Mouse (Mus musculus) limb, embryonic 10.5 days (tissue): ENCODE measurements around the gene Tmub1. TPM values are rescaled to one million over a fixed set of nuclear protein-coding genes. Genes with fewer than 3 reads are reported as not detected.
A peak's percentile ranks its signal among the peaks of the same experiment; 100 is the strongest.

ENCODE experiments used
- DNase-seq: peaks from one replicate; pipeline ENCODE4 v3.0.0-alpha.2; 2017; ENCODE audit warnings: low spot score
- H3K27ac ChIP-seq: fragments of 300-500 bp; sonication (generic); 2 replicates; pipeline ENCODE4 v1.5.1; 2016; ENCODE audit warnings: mild to moderate bottlenecking
- H3K27me3 ChIP-seq: fragments of 300-500 bp; sonication (generic); 2 replicates; pipeline ENCODE4 v1.6.1; 2016; ENCODE audit warnings: low read depth, mild to moderate bottlenecking; ENCODE audit not compliant: poor library complexity, severe bottlenecking
- H3K36me3 ChIP-seq: fragments of 300-500 bp; sonication (generic); 2 replicates; pipeline ENCODE4 v1.6.1; 2016; ENCODE audit warnings: mild to moderate bottlenecking, moderate library complexity
- H3K4me1 ChIP-seq: fragments of 300-500 bp; sonication (generic); 2 replicates; pipeline ENCODE4 v1.6.1; 2016
- H3K4me3 ChIP-seq: fragments of 300-500 bp; sonication (generic); 2 replicates; pipeline ENCODE4 v1.5.1; 2016; ENCODE audit warnings: mild to moderate bottlenecking, moderate library complexity
- H3K9me3 ChIP-seq: fragments of 300-500 bp; sonication (generic); replicated peaks from 2 replicates; pipeline ENCODE4 v1.6.1; 2016; ENCODE audit warnings: mild to moderate bottlenecking
- WGBS: fragments of 180-500 bp; shearing (Covaris S2); methylation state at CpG from one replicate; pipeline ENCODE4 v1.1.7; 2016; 5-methylcytosine and 5-hydroxymethylcytosine counted together
- polyA plus RNA-seq: library from polyadenylated mRNA; unstranded; fragments of >200 nt; fragmentation: Nextera tagmentation; extraction: Ambion mirVana; gene quantifications from 2 replicates; pipeline ENCODE4 v1.2.1, GENCODE M21; 2016

Gene Tmub1
- polyA plus RNA-seq, 1 experiment from 2014 or later: 24.2 TPM

GRCm38 (mm10) chr5:24452030-24452690 is 4.5 kb upstream of the Tmub1 start, which contains the start of gene Agap3:
Agap3 (plus strand) TSS chr5:24452177.
- Histone ChIP-seq H3K27ac (peak within 1 kb of the TSS; percentile 97), H3K4me1 (peaks cover 60% of the 10 kb centered on the region), H3K9me3 (no peaks in the 10 kb centered on the region), H3K27me3 (no peaks in the 10 kb centered on the region; the same call in 1 of the 2 replicates), H3K36me3 (peaks cover 27% of the 10 kb centered on the region), H3K4me3 (peak within 1 kb of the TSS; percentile 86)
- under 1% methylated on average over 70 of the region's 85 CpGs for WGBS
- DNase-seq: no peak

DNA sequence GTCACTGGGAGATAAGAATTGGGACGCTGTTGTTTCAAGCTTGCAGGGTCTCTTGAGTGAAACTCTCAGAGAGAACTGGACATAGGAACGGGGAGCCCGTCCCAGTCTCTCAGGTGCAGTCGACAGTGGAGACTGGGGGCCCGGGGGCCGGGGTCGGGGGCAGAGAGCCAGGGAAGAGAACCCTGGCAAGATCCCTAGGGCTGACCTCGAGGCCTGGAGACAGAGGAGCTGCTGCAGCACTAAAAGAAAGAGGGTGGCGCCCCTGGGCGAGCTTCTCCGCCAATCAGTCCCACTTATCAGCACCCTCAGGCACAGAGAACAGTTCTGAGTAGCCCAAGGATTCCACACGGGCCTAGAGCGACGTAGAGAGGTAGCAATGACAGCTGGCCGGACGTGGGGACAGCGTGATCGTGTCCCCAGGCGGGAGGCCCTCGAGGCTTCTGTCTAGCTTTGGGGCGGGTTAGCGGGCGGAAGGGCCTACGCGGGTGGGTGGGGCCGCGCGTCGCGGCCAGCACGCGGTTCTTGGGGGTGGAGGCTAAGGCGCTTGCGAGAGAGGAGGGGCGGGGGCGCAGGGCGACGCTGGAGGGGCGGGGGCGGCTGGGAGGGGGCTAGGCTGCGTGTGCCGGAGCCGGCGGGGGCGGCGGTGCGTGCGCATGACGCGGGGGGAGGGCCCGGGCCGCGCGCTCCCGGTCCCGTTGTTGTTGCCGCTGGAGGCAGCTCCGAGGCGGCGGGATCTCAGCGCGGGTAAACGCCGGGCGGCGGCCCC is 3.8 kb upstream of the Tmub1 start:
- peak overlapping the region; percentile 97 for H3K27ac ChIP-seq
- H3K9me3 ChIP-seq: no peaks in the 10 kb centered on the region
- H3K4me1 ChIP-seq: peaks cover 68% of the 10 kb centered on the region
- H3K36me3 ChIP-seq: peaks cover 21% of the 10 kb centered on the region
- H3K27me3 ChIP-seq: no peaks in the 10 kb centered on the region; the same call in 1 of the 2 replicates
- peak; percentile 92 for DNase-seq
- 2% methylated on average over 62 of the region's 66 CpGs for WGBS
- peak overlapping the region; percentile 86 for H3K4me3 ChIP-seq

GRCm38 (mm10) chr5:24446630-24447029 is 1.0 kb downstream of the Tmub1 start:
- Histone ChIP-seq H3K4me1 (peaks cover 54% of the 10 kb centered on the region), H3K27me3 (no peaks in the 10 kb centered on the region; the same call in 1 of the 2 replicates), H3K27ac (no peak overlapping the region), H3K4me3 (peak overlapping the region; percentile 63; the same call in 1 of the 2 replicates), H3K36me3 (peaks cover 23% of the 10 kb centered on the region), H3K9me3 (no peaks in the 10 kb centered on the region)
- WGBS: 88% methylated on average over 7 of the region's 7 CpGs
- no peak for DNase-seq

- DNase-seq: no peak
- no peaks in the 10 kb centered on the region; the same call in 1 of the 2 replicates for H3K27me3 ChIP-seq
- WGBS: 58% methylated on average over 20 of the region's 20 CpGs
- H3K27ac ChIP-seq: peak overlapping the region; percentile 96
- H3K9me3 ChIP-seq: no peaks in the 10 kb centered on the region
- peak overlapping the region; percentile 91 for H3K4me3 ChIP-seq
- H3K36me3 ChIP-seq: peaks cover 34% of the 10 kb centered on the region
- peaks cover 45% of the 10 kb centered on the region for H3K4me1 ChIP-seq
Observed at GRCm38 (mm10) chr5:24445428-24446080, 2.1 kb downstream of the Tmub1 start.

DNA sequence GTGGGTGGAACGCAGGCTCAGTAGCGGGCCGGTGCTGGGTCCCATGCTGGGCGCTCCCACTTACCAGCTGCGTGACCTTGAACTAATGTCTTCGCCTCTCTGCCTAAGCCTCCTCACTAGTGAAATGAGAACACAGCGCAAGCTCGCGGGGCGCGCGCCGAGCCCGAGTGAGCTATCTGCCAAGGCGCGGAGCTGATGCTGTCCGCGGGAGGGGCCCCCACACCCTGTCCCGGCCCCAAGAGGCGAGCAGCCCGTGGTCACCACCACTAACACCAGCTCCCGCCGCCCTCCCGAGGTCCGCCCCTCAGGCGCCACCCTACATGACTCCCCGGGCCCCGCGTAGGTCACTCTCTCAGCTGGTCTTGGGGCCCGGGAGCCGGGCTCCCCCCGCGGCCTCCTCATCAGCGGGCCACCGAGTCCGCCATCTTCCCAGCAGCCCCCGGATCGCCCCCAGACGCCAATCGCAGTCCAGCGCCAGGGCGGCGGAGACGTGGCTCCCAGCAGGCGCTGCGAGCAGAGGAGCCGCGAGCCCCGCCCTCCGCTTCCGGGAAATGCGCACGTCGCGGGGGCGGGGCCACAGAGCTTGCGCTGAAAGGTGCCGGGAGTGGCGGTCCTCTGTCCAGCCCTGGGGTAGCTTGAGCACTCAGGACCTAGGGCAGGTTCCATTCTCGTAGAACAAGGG is 2.8 kb downstream of the Tmub1 start, which contains the start of gene Fastk:
Fastk (minus strand) TSS at position 542 of the 682 bp plus-strand sequence.
- Histone ChIP-seq H3K9me3 (no peaks in the 10 kb centered on the region), H3K27ac (peak within 1 kb of the TSS; percentile 96), H3K36me3 (peaks cover 41% of the 10 kb centered on the region), H3K4me3 (peak within 1 kb of the TSS; percentile 91), H3K27me3 (no peaks in the 10 kb centered on the region; the same call in 1 of the 2 replicates), H3K4me1 (peaks cover 45% of the 10 kb centered on the region)
- peak; percentile 96 for DNase-seq
- under 1% methylated on average over 60 of the region's 60 CpGs for WGBS

DNA sequence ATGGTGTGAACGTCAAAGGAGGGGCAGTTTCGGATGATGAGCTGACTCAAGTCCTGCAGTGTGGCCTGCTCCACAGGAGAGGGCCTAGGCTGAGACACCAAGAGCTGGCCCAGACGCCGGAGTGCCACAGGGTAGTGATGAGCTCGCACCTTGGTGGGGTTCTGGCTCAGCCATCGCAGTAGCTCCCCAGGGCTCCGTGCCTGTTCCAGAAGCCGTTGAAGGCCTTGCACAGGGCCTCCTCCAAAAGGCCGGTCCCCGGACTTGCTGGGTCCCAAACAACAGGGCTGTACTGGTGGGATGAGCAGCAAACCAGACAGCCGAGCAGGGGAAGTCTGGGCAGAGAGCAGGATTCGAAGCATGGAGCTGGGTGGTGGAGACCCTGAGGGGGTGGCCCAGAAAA is 3.7 kb downstream of the Tmub1 start:
- Histone ChIP-seq H3K36me3 (peaks cover 50% of the 10 kb centered on the region), H3K4me3 (peak overlapping the region; percentile 91), H3K27me3 (no peaks in the 10 kb centered on the region; the same call in 1 of the 2 replicates), H3K4me1 (peaks cover 45% of the 10 kb centered on the region), H3K9me3 (no peaks in the 10 kb centered on the region), H3K27ac (peak overlapping the region; percentile 96)
- DNase-seq: no peak
- 88% methylated on average over 12 of the region's 12 CpGs for WGBS

GRCm38 (mm10) chr5:24443204-24443603 is 4.5 kb downstream of the Tmub1 start:
- H3K36me3 ChIP-seq: peaks cover 58% of the 10 kb centered on the region
- H3K4me1 ChIP-seq: peaks cover 44% of the 10 kb centered on the region
- DNase-seq: no peak
- H3K27ac ChIP-seq: no peak overlapping the region
- H3K4me3 ChIP-seq: no peak overlapping the region
- H3K9me3 ChIP-seq: no peaks in the 10 kb centered on the region
- WGBS: 93% methylated on average over 7 of the region's 7 CpGs
- H3K27me3 ChIP-seq: no peaks in the 10 kb centered on the region

- DNase-seq: no peak
- Histone ChIP-seq H3K4me1 (peaks cover 33% of the 10 kb centered on the region), H3K4me3 (no peak overlapping the region), H3K27me3 (no peaks in the 10 kb centered on the region), H3K36me3 (peaks cover 68% of the 10 kb centered on the region), H3K9me3 (no peaks in the 10 kb centered on the region), H3K27ac (no peak overlapping the region)
- WGBS: 87% methylated on average over 9 of the region's 9 CpGs
Observed at GRCm38 (mm10) chr5:24442029-24442428, 5.6 kb downstream of the Tmub1 start.

DNA sequence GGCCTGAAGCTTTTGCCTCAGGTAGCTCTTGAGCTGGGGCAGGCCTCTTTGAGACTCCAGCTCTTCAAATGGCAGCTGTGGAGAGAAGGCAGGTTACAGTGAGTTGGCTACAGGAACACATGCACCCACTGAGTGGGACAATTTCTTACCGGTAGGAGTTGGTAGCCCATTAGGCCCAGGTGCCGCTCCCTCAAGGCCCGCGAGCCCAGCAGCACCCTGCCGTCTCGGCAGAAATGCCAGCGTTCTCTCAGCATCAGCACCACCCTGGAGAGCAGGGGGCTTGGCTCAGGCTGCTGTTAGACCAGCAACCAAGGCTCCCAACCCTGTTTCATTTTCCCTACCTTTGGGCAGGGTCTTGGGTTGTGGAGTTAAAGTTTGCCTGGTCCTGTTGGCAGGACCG is 6.5 kb downstream of the Tmub1 start:
- no peaks in the 10 kb centered on the region for H3K27me3 ChIP-seq
- H3K36me3 ChIP-seq: peaks cover 76% of the 10 kb centered on the region
- H3K9me3 ChIP-seq: no peaks in the 10 kb centered on the region
- 96% methylated on average over 8 of the region's 8 CpGs for WGBS
- no peak overlapping the region for H3K27ac ChIP-seq
- H3K4me3 ChIP-seq: no peak overlapping the region
- H3K4me1 ChIP-seq: peaks cover 25% of the 10 kb centered on the region
- no peak for DNase-seq

GRCm38 (mm10) chr5:24433993-24434392 is 13.7 kb downstream of the Tmub1 start:
- no peaks in the 10 kb centered on the region for H3K9me3 ChIP-seq
- no peak overlapping the region for H3K27ac ChIP-seq
- peaks cover under 1% of the 10 kb centered on the region; the same call in 1 of the 2 replicates for H3K4me1 ChIP-seq
- DNase-seq: no peak
- H3K4me3 ChIP-seq: no peak overlapping the region
- H3K27me3 ChIP-seq: no peaks in the 10 kb centered on the region
- H3K36me3 ChIP-seq: peaks cover 97% of the 10 kb centered on the region
- 92% methylated on average over 8 of the region's 8 CpGs for WGBS

GRCm38 (mm10) chr5:24428596-24428995 is 19.1 kb downstream of the Tmub1 start:
- Histone ChIP-seq H3K4me1 (peaks cover 50% of the 10 kb centered on the region), H3K36me3 (peaks cover 45% of the 10 kb centered on the region), H3K9me3 (no peaks in the 10 kb centered on the region), H3K27me3 (peaks cover 9% of the 10 kb centered on the region; the same call in 1 of the 2 replicates), H3K4me3 (peak overlapping the region; percentile 77), H3K27ac (peak overlapping the region; percentile 88)
- no peak for DNase-seq
- WGBS: 10% methylated on average over 9 of the region's 9 CpGs

DNA sequence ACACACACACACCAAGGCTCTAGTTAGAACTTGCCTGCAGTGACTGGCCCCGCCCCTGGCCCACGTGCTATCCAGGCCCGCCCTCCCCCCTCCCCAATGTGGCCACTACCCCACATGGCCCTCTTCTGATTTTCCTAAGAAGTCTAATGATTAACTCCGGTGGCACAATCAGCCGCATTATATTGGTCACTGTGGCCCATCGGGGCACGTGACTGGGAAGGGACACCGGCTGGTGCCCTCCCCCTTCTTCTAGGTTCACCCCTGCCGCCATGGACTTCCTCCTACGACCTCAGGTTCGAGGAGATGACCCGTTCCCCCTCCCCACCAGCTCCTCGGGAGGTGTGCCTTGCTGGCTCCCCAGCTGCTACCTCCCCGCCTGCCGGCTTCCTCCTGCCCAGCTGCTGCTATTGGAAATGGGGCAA is 19.7 kb downstream of the Tmub1 start:
- under 1% methylated on average over 15 of the region's 15 CpGs for WGBS
- H3K27ac ChIP-seq: peak overlapping the region; percentile 88
- DNase-seq: peak; percentile 73

More for the DNA sequence above, 19.7 kb downstream of the Tmub1 start:
- H3K27me3 ChIP-seq: peaks cover 9% of the 10 kb centered on the region; the same call in 1 of the 2 replicates
- H3K36me3 ChIP-seq: peaks cover 39% of the 10 kb centered on the region
- H3K4me1 ChIP-seq: peaks cover 50% of the 10 kb centered on the region
- no peaks in the 10 kb centered on the region for H3K9me3 ChIP-seq
- H3K4me3 ChIP-seq: peak overlapping the region; percentile 77
